Mouse (Mus musculus) testis, adult 2 months (tissue): ENCODE results near the gene Eef1e1. TPM values are rescaled to one million over a fixed set of nuclear protein-coding genes. Genes with fewer than 3 reads are reported as not detected.
A peak's percentile ranks its signal among the peaks of the same experiment; 100 is the strongest.
"Not testable (repeated sequence)": the region's sequence is repeated elsewhere in the genome, so short reads cannot be mapped to it uniquely, and the experiment has no call there.

Experiments
- H3K27ac ChIP-seq: fragments of 200-500 bp; 2 replicates; pipeline ENCODE4 v1.5.1; 2012; ENCODE audit warnings: low read depth, low read length; ENCODE audit not compliant: control insufficient read depth, insufficient read depth
- H3K27me3 ChIP-seq: fragments of 200-500 bp; 2 replicates; pipeline ENCODE4 v1.6.1; 2012; ENCODE audit warnings: mild to moderate bottlenecking, low read length, moderate library complexity; ENCODE audit not compliant: control insufficient read depth, insufficient read depth
- H3K36me3 ChIP-seq: fragments of 200-500 bp; 2 replicates; pipeline ENCODE4 v1.6.1; 2012; ENCODE audit warnings: mild to moderate bottlenecking, low read length; ENCODE audit not compliant: control insufficient read depth, insufficient read depth
- H3K4me1 ChIP-seq: fragments of 200-500 bp; 2 replicates; pipeline ENCODE4 v1.6.1; 2012; ENCODE audit warnings: low read length; ENCODE audit not compliant: control insufficient read depth, insufficient read depth
- H3K4me3 ChIP-seq: fragments of 200-500 bp; 2 replicates; pipeline ENCODE4 v1.5.1; 2012; ENCODE audit warnings: low read depth, mild to moderate bottlenecking, low read length, moderate library complexity, mixed read lengths; ENCODE audit not compliant: control insufficient read depth
- CTCF ChIP-seq: fragments of 200-500 bp; IDR thresholded peaks from 2 replicates; pipeline ENCODE4 v1.5.1; 2012; ENCODE audit warnings: low read depth, mild to moderate bottlenecking, inconsistent platforms, low read length, moderate library complexity; ENCODE audit not compliant: control insufficient read depth, insufficient read depth, insufficient replicate concordance
- POLR2A ChIP-seq: fragments of 200-500 bp; IDR thresholded peaks from 2 replicates; pipeline ENCODE4 v1.6.1; 2012; ENCODE audit warnings: low read depth, mild to moderate bottlenecking, inconsistent platforms, low read length, moderate library complexity; ENCODE audit not compliant: control insufficient read depth
- polyA plus RNA-seq: library from polyadenylated mRNA; depleted of rRNA; stranded (reverse); fragments of >200 nt; gene quantifications from 2 replicates; pipeline ENCODE4 v1.2.3, GENCODE M21; 2012; rRNA removed

The Eef1e1 gene
- polyA plus RNA-seq, result 4.0 and 4.7 TPM in 2 replicates

- peak within 1 kb of the TSS; percentile 91 for H3K4me3 ChIP-seq
- peaks cover 3% of the 10 kb centered on the region for H3K4me1 ChIP-seq
- TF ChIP-seq POLR2A (peak; percentile 82), CTCF (peak; percentile 32; the same call in 1 of the 2 replicates)
- peaks cover 2% of the 10 kb centered on the region for H3K36me3 ChIP-seq
- H3K27me3 ChIP-seq, result no peaks in the 10 kb centered on the region
- H3K27ac ChIP-seq, result peak within 1 kb of the TSS; percentile 81
Measured at GRCm38 (mm10) chr13:38658528-38659280, at the start of gene Eef1e1. Gene Eef1e1, minus strand, starts transcription at chr13:38659058.

GRCm38 (mm10) chr13:38690845-38691244, 32.0 kb upstream of the Eef1e1 start:
- H3K36me3 ChIP-seq, result no peaks in the 10 kb centered on the region
- no peak for TF ChIP-seq POLR2A
- TF ChIP-seq CTCF, result no peak
- H3K27ac ChIP-seq, result no peak overlapping the region
- no peak overlapping the region for H3K4me3 ChIP-seq
- no peaks in the 10 kb centered on the region for H3K27me3 ChIP-seq
- no peaks in the 10 kb centered on the region for H3K4me1 ChIP-seq

GRCm38 (mm10) chr13:38690028-38690427, 31.2 kb upstream of the Eef1e1 start:
- Histone ChIP-seq H3K27ac (no peak overlapping the region), H3K4me3 (no peak overlapping the region), H3K4me1 (no peaks in the 10 kb centered on the region), H3K27me3 (no peaks in the 10 kb centered on the region), H3K36me3 (no peaks in the 10 kb centered on the region)
- no peak for TF ChIP-seq POLR2A
- no peak for TF ChIP-seq CTCF

- no peak for TF ChIP-seq POLR2A
- Histone ChIP-seq H3K36me3 (no peaks in the 10 kb centered on the region), H3K27me3 (no peaks in the 10 kb centered on the region), H3K27ac (no peak overlapping the region), H3K4me3 (no peak overlapping the region), H3K4me1 (no peaks in the 10 kb centered on the region)
Measured at GRCm38 (mm10) chr13:38688761-38689160, 29.9 kb upstream of the Eef1e1 start.

- TF ChIP-seq CTCF (no peak), POLR2A (no peak)
- Histone ChIP-seq H3K27me3 (no peaks in the 10 kb centered on the region), H3K36me3 (no peaks in the 10 kb centered on the region), H3K4me1 (no peaks in the 10 kb centered on the region), H3K27ac (no peak overlapping the region), H3K4me3 (no peak overlapping the region)
Measured at GRCm38 (mm10) chr13:38672336-38672735, 13.5 kb upstream of the Eef1e1 start.

- not testable (repeated sequence) for H3K4me3 ChIP-seq, H3K27ac ChIP-seq, H3K4me1 ChIP-seq, H3K27me3 ChIP-seq, H3K36me3 ChIP-seq
Measured at GRCm38 (mm10) chr13:38671451-38671850, 12.6 kb upstream of the Eef1e1 start.

GRCm38 (mm10) chr13:38670051-38670450, 11.2 kb upstream of the Eef1e1 start:
- Histone ChIP-seq H3K4me3 (no peak overlapping the region), H3K27ac (no peak overlapping the region), H3K4me1 (no peaks in the 10 kb centered on the region), H3K27me3 (no peaks in the 10 kb centered on the region), H3K36me3 (no peaks in the 10 kb centered on the region)
- no peak for TF ChIP-seq CTCF
- TF ChIP-seq POLR2A, result no peak

- H3K36me3 ChIP-seq, result no peaks in the 10 kb centered on the region
- H3K4me3 ChIP-seq, result no peak overlapping the region
- no peaks in the 10 kb centered on the region for H3K27me3 ChIP-seq
- no peaks in the 10 kb centered on the region for H3K4me1 ChIP-seq
- TF ChIP-seq CTCF (peak; percentile 73; the same call in 1 of the 2 replicates), POLR2A (no peak)
- H3K27ac ChIP-seq, result no peak overlapping the region
Measured at GRCm38 (mm10) chr13:38668514-38668913, 9.7 kb upstream of the Eef1e1 start.
